Mouse (Mus musculus): ENCODE data around the gene Ly86.

DNA sequence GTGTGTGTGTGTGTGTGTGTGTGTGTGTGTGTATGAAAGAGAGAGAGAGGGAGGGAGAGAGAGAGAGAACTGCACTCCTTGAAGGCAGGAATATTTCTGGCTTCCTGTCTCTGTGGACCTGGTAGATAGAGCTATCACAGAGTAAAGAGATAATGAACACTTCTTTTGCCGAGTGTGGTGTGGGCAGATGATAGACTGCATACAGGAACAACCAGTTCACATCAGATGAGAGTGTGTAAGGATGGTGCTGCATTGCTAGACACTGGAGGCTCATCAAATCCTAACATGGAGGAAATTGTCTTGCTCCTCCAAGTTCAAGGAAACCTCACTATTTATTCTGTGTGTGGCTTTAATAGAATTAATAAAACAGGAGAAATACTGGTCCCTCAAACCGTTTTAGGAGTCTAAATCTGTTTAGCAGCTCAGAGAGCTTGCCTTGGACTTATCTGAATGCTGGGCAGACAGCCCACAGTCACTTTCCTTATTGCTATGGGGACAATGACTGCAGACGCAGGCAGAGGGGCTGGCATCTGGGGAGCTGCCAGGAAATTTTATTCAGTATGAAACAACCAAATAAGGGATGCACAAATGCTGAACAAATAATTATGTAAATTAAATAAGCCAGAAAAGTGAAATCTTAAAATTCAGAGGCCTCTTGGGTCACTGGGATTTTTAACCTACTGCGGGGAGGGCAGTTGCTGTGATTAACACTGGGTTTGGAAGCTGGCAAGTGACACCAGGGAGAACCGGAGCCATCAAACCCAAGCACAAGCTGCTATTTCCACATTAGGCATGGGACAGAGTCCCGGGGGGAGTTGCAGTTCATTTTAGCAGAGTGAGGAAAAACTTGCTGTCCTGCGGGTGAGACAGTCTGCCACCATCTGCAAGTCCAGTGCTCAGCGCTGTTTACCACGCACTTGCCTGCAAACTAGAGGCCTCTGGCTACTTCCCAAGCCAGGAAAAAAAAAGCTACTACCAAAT is 43.5 kb downstream of the Ly86 start:
- TF ChIP-seq BHLHE40 (IDR thresholded peaks at IDR 0.05; ENCODE audit: borderline replicate concordance, low read depth, low read length) (no peak), ZKSCAN1 (IDR thresholded peaks at IDR 0.05; ENCODE audit: low read depth, low read length) (no peak), MAFK (IDR thresholded peaks at IDR 0.05; ENCODE audit: borderline replicate concordance, low read depth, low read length) (no peak), NRF1 (IDR thresholded peaks at IDR 0.05; ENCODE audit: insufficient read depth, low read depth, low read length, poor library complexity, severe bottlenecking) (no peak), USF1 (IDR thresholded peaks at IDR 0.05; ENCODE audit: low read depth, low read length) (no peak)

All from MEL (cell line).